Mouse (Mus musculus): Measurements from ENCODE around the gene Macrod1.

GRCm38 (mm10) chr19:7018546-7018945 is 38.1 kb upstream of the Macrod1 start:
- no peak for TF ChIP-seq TAL1 (conservative IDR thresholded peaks at IDR 0.05; ENCODE audit: low read depth, low read length)
- TF ChIP-seq CTCF (IDR thresholded peaks at IDR 0.05; ENCODE audit: low read depth, low read length): no peak
- no peak for TF ChIP-seq GATA1 (IDR thresholded peaks at IDR 0.05; ENCODE audit: borderline replicate concordance, low read length)
- no peak for TF ChIP-seq POLR2AphosphoS5 (IDR thresholded peaks at IDR 0.05; ENCODE audit: insufficient replicate concordance, low read depth, low read length)
- TF ChIP-seq GATA2 (IDR thresholded peaks at IDR 0.05; ENCODE audit: borderline replicate concordance, low read depth, low read length): no peak
